Mouse (Mus musculus): ENCODE data around the gene Tomm70a.

DNA sequence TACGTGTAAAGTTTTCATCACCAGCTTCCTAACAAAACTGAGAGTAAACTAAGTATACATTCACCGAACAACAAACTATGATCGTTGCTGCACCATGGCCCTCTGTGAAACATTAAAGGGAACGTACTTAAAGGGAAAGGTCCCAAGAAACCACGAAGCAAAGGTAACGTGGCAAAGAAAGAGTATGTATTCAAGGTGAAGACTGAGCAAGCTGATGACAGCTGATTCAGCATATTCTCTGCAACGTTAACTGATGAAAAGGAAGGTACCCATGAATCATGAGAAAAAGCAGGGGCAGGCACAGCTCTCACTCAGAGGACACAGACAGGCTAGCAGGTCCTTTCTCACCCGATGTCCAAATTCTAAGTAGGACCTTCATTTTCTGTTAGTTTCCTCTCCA, 68.9 kb downstream of the Tomm70a start:
- TF ChIP-seq CTCF (IDR thresholded peaks at IDR 0.05; ENCODE audit: low read depth) (no peak), EP300 (IDR thresholded peaks at IDR 0.05; ENCODE audit: low read depth) (no peak)
